Mouse (Mus musculus) CH12.LX (cell line): ENCODE measurements around the gene Atg4b. TPM values are rescaled to one million over a fixed set of nuclear protein-coding genes. Genes with fewer than 3 reads are reported as not detected.
"Not testable (repeated sequence)": the region's sequence is repeated elsewhere in the genome, so short reads cannot be mapped to it uniquely, and the experiment has no call there.

ENCODE experiments used
- DNase-seq: peaks from one replicate; pipeline ENCODE4 v3.0.0-alpha.2; 2013; ENCODE audit errors: extremely low read depth
- H3K27ac ChIP-seq: 2 replicates; pipeline ENCODE4 v1.5.1; 2012; ENCODE audit warnings: low read depth, mild to moderate bottlenecking, control low read depth, moderate library complexity; ENCODE audit not compliant: insufficient read depth
- H3K27me3 ChIP-seq: replicated peaks from 2 replicates; pipeline ENCODE3; 2012; ENCODE audit warnings: inconsistent platforms
- H3K36me3 ChIP-seq, 2 experiments: replicated peaks in 1 of 2; 2 replicates each; pipeline versions ENCODE3 to v1.6.1; 2012; ENCODE audit warnings: inconsistent platforms in 1 of 2, low read length in 1 of 2, mild to moderate bottlenecking in 1 of 2, mixed read lengths in 1 of 2, moderate library complexity in 1 of 2; ENCODE audit not compliant: control insufficient read depth in 1 of 2, insufficient read depth in 1 of 2
- H3K4me1 ChIP-seq, 2 experiments: 2 replicates each; pipeline ENCODE4 v1.6.1; 2012; ENCODE audit warnings: inconsistent platforms in 1 of 2, moderate library complexity in 1 of 2; ENCODE audit not compliant: insufficient read depth in 2 of 2, control insufficient read depth in 1 of 2
- H3K4me2 ChIP-seq: 2 replicates; pipeline ENCODE4 v1.6.1; 2012; ENCODE audit warnings: low read depth, mild to moderate bottlenecking, control low read depth; ENCODE audit not compliant: poor library complexity, insufficient read depth, severe bottlenecking
- H3K4me3 ChIP-seq, 3 experiments: fragments of 150-350 bp in 1 of 3; sonication (generic) in 1 of 3; replicated peaks in 1 of 3; 2 replicates each; pipeline versions ENCODE3 to v1.5.1; 2011 to 2012; ENCODE audit warnings: low read depth in 2 of 3, low read length in 2 of 3, mild to moderate bottlenecking in 2 of 3, moderate library complexity in 2 of 3, control low read depth in 1 of 3, improper control_type of control experiment in 1 of 3, inconsistent platforms in 1 of 3, mixed read lengths in 1 of 3; ENCODE audit not compliant: poor library complexity in 1 of 3
- H3K79me2 ChIP-seq: replicated peaks from 2 replicates; pipeline ENCODE4 v1.6.1; 2012; ENCODE audit warnings: mild to moderate bottlenecking, moderate library complexity; ENCODE audit not compliant: control insufficient read depth, poor library complexity, insufficient read depth, severe bottlenecking; ENCODE audit errors: extremely low read depth
- H3K9ac ChIP-seq: 2 replicates; pipeline ENCODE4 v1.6.1; 2012; ENCODE audit warnings: low read depth, mild to moderate bottlenecking, control low read depth, moderate library complexity; ENCODE audit not compliant: insufficient read depth
- H3K9me3 ChIP-seq: replicated peaks from 2 replicates; pipeline ENCODE3; 2012; ENCODE audit warnings: low read length, inconsistent platforms, mixed read lengths
- BHLHE40 ChIP-seq: IDR thresholded peaks from 2 replicates; pipeline ENCODE4 v1.6.1; 2011; ENCODE audit warnings: mild to moderate bottlenecking, low read depth, low read length, improper control_type of control experiment
- CHD1 ChIP-seq: IDR thresholded peaks from 2 replicates; pipeline ENCODE4 v1.6.1; 2012; ENCODE audit warnings: low read depth, low read length, improper control_type of control experiment, inconsistent platforms
- E2F4 ChIP-seq: IDR thresholded peaks from 2 replicates; pipeline ENCODE4 v1.6.1; 2011; ENCODE audit warnings: low read depth, low read length, improper control_type of control experiment; ENCODE audit not compliant: insufficient replicate concordance
- EP300 ChIP-seq: IDR thresholded peaks from 2 replicates; pipeline ENCODE4 v1.6.1; 2011; ENCODE audit warnings: low read length, improper control_type of control experiment
- IRF4 ChIP-seq: IDR thresholded peaks from 2 replicates; pipeline ENCODE4 v1.6.1; 2014; ENCODE audit warnings: low read depth, mild to moderate bottlenecking, inconsistent platforms, low read length, improper control_type of control experiment
- KAT2A ChIP-seq: IDR thresholded peaks from 2 replicates; pipeline ENCODE4 v1.6.1; 2012; ENCODE audit warnings: low read length, improper control_type of control experiment, inconsistent platforms; ENCODE audit not compliant: insufficient replicate concordance
- MAFK ChIP-seq: IDR thresholded peaks from 2 replicates; pipeline ENCODE4 v1.6.1; 2011; ENCODE audit warnings: low read length, improper control_type of control experiment; ENCODE audit not compliant: insufficient replicate concordance
- MYC ChIP-seq: IDR thresholded peaks from 2 replicates; pipeline ENCODE4 v1.6.1; 2011; ENCODE audit warnings: low read depth, mild to moderate bottlenecking, improper control_type of control experiment, low read length
- NELFE ChIP-seq: IDR thresholded peaks from 2 replicates; pipeline ENCODE4 v1.6.1; 2011; ENCODE audit warnings: low read depth, low read length, improper control_type of control experiment
- NRF1 ChIP-seq: IDR thresholded peaks from 2 replicates; pipeline ENCODE4 v1.6.1; 2014; ENCODE audit warnings: low read depth, mild to moderate bottlenecking, inconsistent platforms, low read length, improper control_type of control experiment, moderate library complexity
- PAX5 ChIP-seq: IDR thresholded peaks from 2 replicates; pipeline ENCODE4 v1.6.1; 2012; ENCODE audit warnings: low read length, inconsistent platforms, mixed read lengths
- POLR2A ChIP-seq: IDR thresholded peaks from 2 replicates; pipeline ENCODE4 v1.6.1; 2011; ENCODE audit warnings: low read depth, mild to moderate bottlenecking, improper control_type of control experiment, low read length
- RAD21 ChIP-seq: IDR thresholded peaks from 2 replicates; pipeline ENCODE4 v1.6.1; 2011; ENCODE audit warnings: low read depth, mild to moderate bottlenecking, low read length, improper control_type of control experiment, moderate library complexity
- SIN3A ChIP-seq: IDR thresholded peaks from 2 replicates; pipeline ENCODE4 v1.6.1; 2012; ENCODE audit warnings: low read length, improper control_type of control experiment, inconsistent platforms
- TBP ChIP-seq: conservative IDR thresholded peaks from 2 replicates; pipeline ENCODE4 v1.6.1; 2011; ENCODE audit warnings: low read depth, low read length, improper control_type of control experiment
- TCF12 ChIP-seq: IDR thresholded peaks from 2 replicates; pipeline ENCODE4 v1.6.1; 2014; ENCODE audit warnings: low read depth, mild to moderate bottlenecking, inconsistent platforms, low read length, improper control_type of control experiment
- UBTF ChIP-seq: IDR thresholded peaks from 2 replicates; pipeline ENCODE4 v1.6.1; 2012; ENCODE audit warnings: low read depth, mild to moderate bottlenecking, inconsistent platforms, low read length, improper control_type of control experiment, moderate library complexity
- USF1 ChIP-seq: IDR thresholded peaks from 2 replicates; pipeline ENCODE4 v1.6.1; 2014; ENCODE audit warnings: low read depth, mild to moderate bottlenecking, inconsistent platforms, low read length, improper control_type of control experiment
- ZC3H11A ChIP-seq: IDR thresholded peaks from 2 replicates; pipeline ENCODE4 v1.6.1; 2012; ENCODE audit warnings: low read depth, mild to moderate bottlenecking, inconsistent platforms, low read length, improper control_type of control experiment
- ZNF384 ChIP-seq: IDR thresholded peaks from 2 replicates; pipeline ENCODE4 v1.6.1; 2012; ENCODE audit warnings: low read depth, low read length, improper control_type of control experiment, inconsistent platforms
- dilution Hi-C: fragments of 300-500 bp; cut with MboI; formaldehyde crosslinking; loops from 2 replicates; pipeline ENCODE4 v1.14.3; 2020; ENCODE audit warnings: low sequenced_read_pairs; ENCODE audit not compliant: extremely low pct_unique_long_range_greater_than_20kb, extremely low pct_ligation_motif_present
- in situ Hi-C: fragments of 300-500 bp; cut with MboI; formaldehyde crosslinking; loops from 3 replicates; pipeline ENCODE4 v1.14.3; 2019; ENCODE audit warnings: low sequenced_read_pairs, low pct_ligation_motif_present, low pct_unique_long_range_greater_than_20kb, mixed read lengths
- polyA plus RNA-seq: library from polyadenylated mRNA; unstranded; fragments of >175 nt; gene quantifications from 2 replicates; pipeline ENCODE4 v1.2.1, GENCODE M21; 2012; ENCODE audit warnings: low read depth; ENCODE audit not compliant: insufficient read length
- total RNA-seq, 2 experiments: library from RNA; depleted of rRNA; stranded (reverse); fragments of 300-350 nt in 1 of 2; fragments of >200 nt in 1 of 2; gene quantifications; 2 replicates each; pipeline ENCODE4 v1.2.3; 2012 to 2014

The Atg4b gene
- total and polyA plus RNA-seq, 3 experiments: 20.1 to 55.1 (median 21.4) TPM

- no peak for DNase-seq
- dilution Hi-C loops: no loop called here
- H3K27ac ChIP-seq: no peak overlapping the region
- H3K9ac ChIP-seq: no peak overlapping the region
- no peak overlapping the region for H3K4me3 ChIP-seq
- peaks cover 40% of the 10 kb centered on the region for H3K79me2 ChIP-seq
- H3K27me3 ChIP-seq: no peaks in the 10 kb centered on the region
- H3K4me1 ChIP-seq: peaks cover 4 to 25% of the 10 kb centered on the region in 2 experiments; a peak in 3 of 4 replicates
- TF ChIP-seq UBTF: no peak
- TF ChIP-seq TCF12: no peak
- TF ChIP-seq CHD1: no peak
- no peak for TF ChIP-seq ZNF384
- no peak for TF ChIP-seq NELFE
- no peak for TF ChIP-seq SIN3A
- TF ChIP-seq MAFK: no peak
- TF ChIP-seq RAD21: no peak
- TF ChIP-seq PAX5: no peak
- no peak for TF ChIP-seq ZC3H11A
- TF ChIP-seq USF1: no peak
- no peak for TF ChIP-seq NRF1
- no peak for TF ChIP-seq EP300
- no peak for TF ChIP-seq MYC
- TF ChIP-seq TBP: no peak
- TF ChIP-seq POLR2A: no peak
- no peak for TF ChIP-seq E2F4
- no peak for TF ChIP-seq BHLHE40
- TF ChIP-seq KAT2A: no peak
- TF ChIP-seq IRF4: no peak
- no peaks in the 10 kb centered on the region for H3K9me3 ChIP-seq
- peaks cover 0 to 14% of the 10 kb centered on the region in 2 experiments for H3K36me3 ChIP-seq
- in situ Hi-C loops: no loop called here
- no peak overlapping the region for H3K4me2 ChIP-seq
These were observed 8.8 kb downstream of the Atg4b start for GRCm38 (mm10) chr1:93760076-93760475.

GRCm38 (mm10) chr1:93763531-93763930, 12.2 kb downstream of the Atg4b start:
- H3K4me1 ChIP-seq, dilution Hi-C loops, H3K27me3 ChIP-seq, H3K9me3 ChIP-seq, DNase-seq, H3K4me2 ChIP-seq, H3K4me3 ChIP-seq, in situ Hi-C loops, H3K9ac ChIP-seq, H3K27ac ChIP-seq: not testable (repeated sequence)
- peaks cover 4 to 23% of the 10 kb centered on the region in 2 experiments for H3K36me3 ChIP-seq
- peaks cover 15% of the 10 kb centered on the region; the same call in 1 of the 2 replicates for H3K79me2 ChIP-seq
